Mouse (Mus musculus) left cerebral cortex, adult 2 months (tissue): ENCODE results near the gene Syt12. TPM values are rescaled to one million over a fixed set of nuclear protein-coding genes. Genes with fewer than 3 reads are reported as not detected.

Source experiments
- DNase-seq, 2 experiments: peaks; one replicate each; pipeline ENCODE4 v3.0.0; 2021 to 2022; ENCODE audit warnings: low spot score in 2 of 2, mixed read lengths in 1 of 2; ENCODE audit errors: extremely low spot score in 1 of 2
- H3K27ac ChIP-seq: fragments of 200-600 bp; 2 replicates; pipeline ENCODE4 v1.8.1; 2022
- H3K4me3 ChIP-seq: fragments of 200-600 bp; 2 replicates; pipeline ENCODE4 v1.8.1; 2022
- CTCF ChIP-seq: fragments of 200-600 bp; IDR thresholded peaks from 2 replicates; pipeline ENCODE4 v1.8.1; 2022; ENCODE audit warnings: antibody characterized with exemption, mild to moderate bottlenecking, moderate library complexity
- intact Hi-C: fragments of 180-260 bp; cut with DNase I; formaldehyde crosslinking; loops from one replicate; pipeline ENCODE4 v1.15.1; 2025
- total RNA-seq, 2 experiments: library from RNA; stranded (reverse); gene quantifications; 2 replicates each; pipeline ENCODE4 v1.2.3; 2021

Gene Syt12
- total RNA-seq, 2 experiments from 2014 or later, result 36.8 to 39.8 TPM

- intact Hi-C loops, result no loop called here
- no peak for TF ChIP-seq CTCF
- Histone ChIP-seq H3K4me3 (no peak overlapping the region), H3K27ac (peak overlapping the region; percentile 78)
- no peak for DNase-seq
These were observed 5.0 kb upstream of the Syt12 start for GRCm38 (mm10) chr19:4482111-4482859.

GRCm38 (mm10) chr19:4481326-4481725 lies 4.1 kb upstream of the Syt12 start:
- peak in 1 of 2 experiments; percentile 46 for DNase-seq
- peak overlapping the region; percentile 75 for H3K27ac ChIP-seq
- intact Hi-C loops, result no loop called here
- TF ChIP-seq CTCF, result no peak
- no peak overlapping the region for H3K4me3 ChIP-seq

- Histone ChIP-seq H3K4me3 (no peak overlapping the region), H3K27ac (no peak overlapping the region)
- no peak for TF ChIP-seq CTCF
- intact Hi-C loops, result no loop called here
- no peak for DNase-seq
These were observed 2.8 kb upstream of the Syt12 start for GRCm38 (mm10) chr19:4480041-4480440.

- intact Hi-C loops, result loop anchor here (5.0 kb wide), 2 partner anchors 81 to 219 kb away; partner anchors contain the start of genes Gm960 and Kdm2a
- TF ChIP-seq CTCF, result peak; percentile 48
- Histone ChIP-seq H3K4me3 (no peak overlapping the region), H3K27ac (no peak overlapping the region; the same call in 1 of the 2 replicates)
- no peak for DNase-seq
These were observed 906 bp upstream of the Syt12 start for GRCm38 (mm10) chr19:4478190-4478516.

GRCm38 (mm10) chr19:4476601-4477257 lies 518 bp downstream of the Syt12 start:
- Histone ChIP-seq H3K4me3 (peak overlapping the region; percentile 77), H3K27ac (peak overlapping the region; percentile 92)
- peak; percentile 12 for TF ChIP-seq CTCF
- DNase-seq, result peak; percentile 70 to 77
- intact Hi-C loops, result loop anchor here (5.0 kb wide), 2 partner anchors 79 to 221 kb away; partner anchors contain the start of genes Gm960 and Kdm2a

GRCm38 (mm10) chr19:4475224-4475925 lies 1.9 kb downstream of the Syt12 start:
- TF ChIP-seq CTCF, result no peak
- no peak overlapping the region for H3K4me3 ChIP-seq
- peak in 1 of 2 experiments; percentile 56 for DNase-seq
- H3K27ac ChIP-seq, result no peak overlapping the region; the same call in 1 of the 2 replicates
- intact Hi-C loops, result loop anchor here (5.0 kb wide), 2 partner anchors 78 to 222 kb away; partner anchors contain the start of genes Gm960 and Kdm2a

DNA sequence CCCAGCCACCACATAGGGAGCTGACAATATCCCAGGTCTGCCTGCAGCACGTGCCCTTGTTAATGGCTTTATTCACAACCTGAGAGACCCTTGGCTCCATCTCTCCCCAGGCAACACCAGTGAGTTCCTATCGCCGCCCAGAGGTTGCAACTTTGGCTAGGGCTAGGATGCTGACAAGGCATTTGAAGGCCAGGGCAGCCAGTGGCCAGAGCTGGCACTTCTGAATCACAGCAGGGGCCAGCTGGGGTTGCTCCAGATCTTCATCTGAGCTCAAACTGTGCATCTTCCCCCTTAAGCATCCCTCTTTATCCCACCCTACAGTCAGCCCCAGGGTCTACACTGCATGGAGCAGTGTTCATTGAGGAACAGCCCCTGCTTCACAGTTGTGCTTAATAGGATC lies 2.5 kb downstream of the Syt12 start:
- Histone ChIP-seq H3K4me3 (no peak overlapping the region), H3K27ac (no peak overlapping the region)
- TF ChIP-seq CTCF, result no peak
- intact Hi-C loops, result loop anchor here (5.0 kb wide), 2 partner anchors 77 to 223 kb away; partner anchors contain the start of genes Gm960 and Kdm2a
- DNase-seq, result no peak

- no peak for TF ChIP-seq CTCF
- intact Hi-C loops, result no loop called here
- Histone ChIP-seq H3K4me3 (no peak overlapping the region), H3K27ac (no peak overlapping the region)
- no peak for DNase-seq
These were observed 3.7 kb downstream of the Syt12 start for GRCm38 (mm10) chr19:4473549-4473948.

GRCm38 (mm10) chr19:4468363-4468762 lies 8.9 kb downstream of the Syt12 start:
- Histone ChIP-seq H3K4me3 (no peak overlapping the region), H3K27ac (no peak overlapping the region)
- intact Hi-C loops, result no loop called here
- no peak for DNase-seq
- TF ChIP-seq CTCF, result peak; percentile 35

DNA sequence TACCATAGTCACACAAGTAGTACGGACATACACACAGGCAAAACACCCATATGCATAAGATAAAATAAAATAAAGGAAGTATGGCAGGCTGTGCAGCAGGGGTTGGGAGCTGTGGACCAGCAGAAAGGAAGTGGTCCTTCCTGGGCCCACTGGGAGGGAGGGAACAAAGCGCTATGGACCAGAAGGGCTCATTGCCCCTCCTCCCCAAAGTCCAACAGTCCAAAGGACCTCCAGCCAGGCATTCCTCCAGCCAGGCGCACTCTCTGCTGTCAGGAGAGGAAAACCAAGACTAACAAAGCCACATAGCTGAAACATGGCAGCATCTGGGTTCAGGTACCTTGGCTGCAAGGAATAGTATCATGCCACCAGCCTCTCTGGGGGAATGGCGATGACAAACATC lies 12.6 kb downstream of the Syt12 start:
- H3K4me3 ChIP-seq, result no peak overlapping the region
- no peak overlapping the region for H3K27ac ChIP-seq
- TF ChIP-seq CTCF, result no peak
- intact Hi-C loops, result no loop called here
- no peak for DNase-seq

- no peak overlapping the region for H3K27ac ChIP-seq
- H3K4me3 ChIP-seq, result no peak overlapping the region
- intact Hi-C loops, result no loop called here
- TF ChIP-seq CTCF, result no peak
- no peak for DNase-seq
These were observed 15.3 kb downstream of the Syt12 start for GRCm38 (mm10) chr19:4461981-4462380.

GRCm38 (mm10) chr19:4456227-4456626 lies 21.0 kb downstream of the Syt12 start:
- TF ChIP-seq CTCF, result peak; percentile 68
- intact Hi-C loops, result no loop called here
- H3K4me3 ChIP-seq, result no peak overlapping the region

More at GRCm38 (mm10) chr19:4456227-4456626, 21.0 kb downstream of the Syt12 start:
- DNase-seq, result peak in 1 of 2 experiments; percentile 61
- H3K27ac ChIP-seq, result no peak overlapping the region
